Mouse (Mus musculus) ES-E14 (cell line): Measurements from ENCODE around the gene Zfyve9. TPM values are rescaled to one million over a fixed set of nuclear protein-coding genes. Genes with fewer than 3 reads are reported as not detected.
A peak's percentile ranks its signal among the peaks of the same experiment; 100 is the strongest.

Experiments used
- DNase-seq: peaks from one replicate; pipeline ENCODE4 v3.0.0-alpha.2; 2013; ENCODE audit warnings: low read depth, low spot score
- H3K27ac ChIP-seq: 2 replicates; pipeline ENCODE4 v1.5.1; 2012; ENCODE audit warnings: low read depth, mild to moderate bottlenecking, low read length, moderate library complexity, mixed read lengths; ENCODE audit not compliant: poor library complexity, insufficient read depth, severe bottlenecking
- H3K36me3 ChIP-seq: 2 replicates; pipeline ENCODE4 v1.6.1; 2012; ENCODE audit warnings: mild to moderate bottlenecking, low read length, moderate library complexity, mixed read lengths; ENCODE audit not compliant: control insufficient read depth, poor library complexity, insufficient read depth, severe bottlenecking
- H3K4me1 ChIP-seq, 2 experiments: fragments of 150-350 bp in 1 of 2; sonication (generic) in 1 of 2; 2 replicates each; pipeline ENCODE4 v1.6.1; 2012; ENCODE audit warnings: low read length in 2 of 2, mild to moderate bottlenecking in 1 of 2, mixed read lengths in 1 of 2; ENCODE audit not compliant: control insufficient read depth in 2 of 2, insufficient read depth in 2 of 2, poor library complexity in 1 of 2
- H3K4me3 ChIP-seq, 2 experiments: fragments of 150-350 bp in 1 of 2; sonication (generic) in 1 of 2; 2 replicates each; pipeline ENCODE4 v1.5.1; 2012; ENCODE audit warnings: low read length in 2 of 2, low read depth in 1 of 2, mild to moderate bottlenecking in 1 of 2, mixed read lengths in 1 of 2; ENCODE audit not compliant: insufficient read depth in 1 of 2, poor library complexity in 1 of 2, severe bottlenecking in 1 of 2
- H3K9ac ChIP-seq: 2 replicates; pipeline ENCODE4 v1.6.1; 2012; ENCODE audit warnings: low read depth, mild to moderate bottlenecking, low read length, mixed read lengths; ENCODE audit not compliant: poor library complexity, insufficient read depth, severe bottlenecking
- H3K9me3 ChIP-seq: fragments of 150-350 bp; sonication (generic); 2 replicates; pipeline ENCODE4 v1.6.1; 2012; ENCODE audit warnings: low read depth, mild to moderate bottlenecking, low read length; ENCODE audit not compliant: control insufficient read depth, insufficient read depth
- CHD2 ChIP-seq: IDR thresholded peaks from 2 replicates; pipeline ENCODE4 v1.6.1; 2014; ENCODE audit warnings: mild to moderate bottlenecking, low read depth, low read length, inconsistent platforms
- HCFC1 ChIP-seq: IDR thresholded peaks from 2 replicates; pipeline ENCODE4 v1.6.1; 2012; ENCODE audit warnings: low read length, inconsistent platforms, borderline replicate concordance; ENCODE audit not compliant: insufficient read depth
- MAFK ChIP-seq: IDR thresholded peaks from 2 replicates; pipeline ENCODE4 v1.6.1; 2014; ENCODE audit warnings: mild to moderate bottlenecking, low read depth, low read length, inconsistent platforms; ENCODE audit not compliant: insufficient read depth
- ZC3H11A ChIP-seq: IDR thresholded peaks from 2 replicates; pipeline ENCODE4 v1.6.1; 2012; ENCODE audit warnings: low read depth, mild to moderate bottlenecking, inconsistent platforms, low read length, borderline replicate concordance
- ZNF384 ChIP-seq: IDR thresholded peaks from 2 replicates; pipeline ENCODE4 v1.6.1; 2012; ENCODE audit warnings: low read depth, low read length, inconsistent platforms
- in situ Hi-C, 2 experiments: fragments of 600-800 bp; cut with MboI; formaldehyde crosslinking; loops; one replicate each; pipeline ENCODE4 v1.15.1; 2025; ENCODE audit warnings: low sequenced_read_pairs in 2 of 2, inconsistent platforms in 1 of 2; ENCODE audit not compliant: unreplicated experiment in 2 of 2
- total RNA-seq: library from RNA; depleted of rRNA; stranded (reverse); fragments of 300-350 nt; gene quantifications from 2 replicates; pipeline ENCODE4 v1.2.3, GENCODE M21; 2012

Zfyve9 gene
- total RNA-seq, 1 experiment, result 8.7 TPM

DNA sequence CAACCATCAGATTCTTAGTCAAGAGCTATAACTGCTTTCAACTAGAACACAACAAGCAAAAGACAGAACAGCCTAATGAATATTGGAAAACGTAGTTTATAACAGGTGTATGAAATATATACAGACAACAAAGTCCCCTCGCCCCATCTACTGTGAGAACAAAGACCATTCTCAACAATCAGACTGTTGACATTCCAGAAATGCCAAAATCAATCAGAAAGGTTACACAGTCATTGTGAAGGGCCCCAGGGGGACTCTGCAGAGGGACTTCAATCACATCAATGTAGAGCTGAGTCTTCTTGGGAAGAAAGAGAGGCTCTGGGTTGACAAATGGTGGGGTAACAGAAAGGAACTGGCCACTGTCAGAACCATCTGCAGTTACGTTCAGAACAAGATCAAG, 49.0 kb downstream of the Zfyve9 start:
- in situ Hi-C loops, result no loop called here
- Histone ChIP-seq H3K4me1 (no peaks in the 10 kb centered on the region), H3K9ac (no peak overlapping the region), H3K4me3 (no peak overlapping the region), H3K9me3 (no peaks in the 10 kb centered on the region), H3K27ac (no peak overlapping the region), H3K36me3 (no peaks in the 10 kb centered on the region)
- no peak for TF ChIP-seq HCFC1
- DNase-seq, result peak; percentile 24

DNA sequence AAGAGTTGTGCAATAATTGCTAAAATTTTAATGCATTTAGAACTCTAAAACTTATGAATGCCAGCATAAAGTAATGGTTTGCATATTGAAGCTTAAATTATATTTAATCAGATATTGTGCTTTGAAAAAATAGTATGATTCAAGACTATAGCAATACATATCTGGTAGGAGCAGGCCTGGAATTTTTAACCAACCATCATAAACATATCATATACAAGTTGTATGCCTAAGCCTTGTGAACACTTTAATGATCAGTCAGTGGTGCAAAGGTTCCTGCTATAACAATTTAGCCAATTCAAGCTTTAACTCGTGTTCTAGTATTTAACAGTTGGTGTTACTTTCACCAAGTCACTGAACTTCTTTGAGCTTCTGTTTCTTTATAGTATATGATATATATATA, 50.1 kb downstream of the Zfyve9 start:
- in situ Hi-C loops, result no loop called here
- TF ChIP-seq HCFC1, result no peak
- no peak for TF ChIP-seq MAFK
- no peak for TF ChIP-seq ZNF384
- TF ChIP-seq ZC3H11A, result no peak
- no peak for DNase-seq
- Histone ChIP-seq H3K36me3 (no peaks in the 10 kb centered on the region), H3K4me3 (no peak overlapping the region), H3K4me1 (no peaks in the 10 kb centered on the region), H3K27ac (no peak overlapping the region), H3K9ac (no peak overlapping the region), H3K9me3 (no peaks in the 10 kb centered on the region)

DNA sequence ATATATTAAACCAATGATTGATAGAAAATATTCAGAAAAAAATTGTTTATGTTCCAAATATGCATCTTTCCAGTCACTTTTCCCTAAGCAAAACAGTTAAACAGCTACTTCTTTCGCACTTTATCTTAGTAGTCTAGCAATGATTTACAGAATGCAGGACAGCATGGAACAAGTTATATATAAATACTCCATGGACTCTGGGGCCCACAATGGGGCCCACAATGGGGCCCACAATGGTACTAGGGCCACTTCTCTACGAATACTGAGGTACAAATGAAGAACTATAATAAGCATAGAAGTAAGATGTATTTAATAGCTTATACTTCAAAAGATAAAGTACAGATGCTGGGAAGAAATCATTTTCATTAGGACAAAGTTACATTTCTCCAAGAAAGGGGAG, 56.5 kb downstream of the Zfyve9 start:
- Histone ChIP-seq H3K9ac (no peak overlapping the region), H3K36me3 (no peaks in the 10 kb centered on the region), H3K9me3 (no peaks in the 10 kb centered on the region), H3K4me1 (no peaks in the 10 kb centered on the region), H3K27ac (no peak overlapping the region), H3K4me3 (no peak overlapping the region)
- DNase-seq, result no peak
- in situ Hi-C loops, result no loop called here
- no peak for TF ChIP-seq HCFC1
- no peak for TF ChIP-seq CHD2
- no peak for TF ChIP-seq MAFK
- no peak for TF ChIP-seq ZC3H11A
- no peak for TF ChIP-seq ZNF384

DNA sequence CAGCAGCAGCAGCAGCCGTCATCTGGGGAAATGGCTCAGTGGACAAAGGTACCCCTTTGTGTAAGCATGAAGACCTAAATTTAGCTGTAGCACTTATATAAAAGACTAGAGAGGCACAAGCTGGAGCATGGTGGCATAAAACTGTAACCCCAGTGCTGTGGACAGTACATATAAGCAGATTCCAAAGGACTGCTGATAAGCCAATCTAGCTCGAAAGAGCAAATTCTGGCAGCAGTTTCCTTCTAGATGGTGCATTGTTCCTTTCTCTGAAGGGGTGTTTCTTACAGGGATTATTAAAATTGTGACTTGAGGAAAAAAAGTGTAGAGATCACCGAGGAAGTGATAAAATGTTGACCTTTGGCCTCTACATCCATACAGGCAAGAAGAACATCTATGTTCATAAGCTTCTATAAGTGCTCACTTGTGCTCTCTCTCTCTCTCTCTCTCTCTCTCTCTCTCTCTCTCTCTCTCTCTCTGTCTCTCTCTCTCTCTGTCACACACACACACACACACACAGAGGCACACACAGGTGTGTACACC, 59.3 kb downstream of the Zfyve9 start:
- Histone ChIP-seq H3K27ac (no peak overlapping the region), H3K9ac (no peak overlapping the region), H3K36me3 (no peaks in the 10 kb centered on the region), H3K9me3 (no peaks in the 10 kb centered on the region), H3K4me3 (no peak overlapping the region), H3K4me1 (no peaks in the 10 kb centered on the region)
- no peak for DNase-seq
- TF ChIP-seq ZNF384 (no peak), ZC3H11A (no peak), HCFC1 (no peak), CHD2 (no peak), MAFK (no peak)
- in situ Hi-C loops, result no loop called here

DNA sequence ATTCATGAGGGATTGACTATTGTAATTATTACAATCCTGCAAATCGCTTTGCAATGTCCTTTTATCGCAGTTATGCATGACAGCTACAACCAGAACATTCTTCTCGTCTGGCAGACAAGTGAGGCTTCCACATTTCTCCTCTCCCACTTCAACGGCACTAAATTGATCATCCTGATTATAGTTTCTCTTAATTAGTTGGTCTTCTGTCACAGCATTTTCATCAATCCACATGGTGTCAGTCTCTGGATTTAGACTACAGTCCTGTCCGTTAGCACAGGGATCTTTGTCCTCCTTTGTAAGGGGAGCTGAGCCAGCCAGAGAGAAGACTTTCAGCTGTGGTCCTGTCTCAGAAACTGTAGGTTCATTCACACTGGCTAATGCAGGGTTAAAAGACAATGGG, 61.2 kb downstream of the Zfyve9 start, which contains the start of gene 3110021N24Rik:
Gene 3110021N24Rik (plus strand): TSS at position 301 of the 400 bp plus-strand sequence.
- TF ChIP-seq ZNF384 (no peak), HCFC1 (no peak), MAFK (no peak), CHD2 (no peak), ZC3H11A (no peak)
- Histone ChIP-seq H3K27ac (no peak within 1 kb of the TSS), H3K9ac (no peak within 1 kb of the TSS), H3K4me3 (no peak within 1 kb of the TSS), H3K36me3 (no peaks in the 10 kb centered on the region), H3K4me1 (no peaks in the 10 kb centered on the region), H3K9me3 (no peaks in the 10 kb centered on the region)
- in situ Hi-C loops, result no loop called here
- no peak for DNase-seq
